Mouse (Mus musculus): ENCODE data around the gene Fam214a. TPM values are rescaled to one million over a fixed set of nuclear protein-coding genes. Genes with fewer than 3 reads are reported as not detected.

Gene Fam214a
- total RNA-seq, 2 experiments from 2014 or later = 28.2 to 28.6 TPM

DNA sequence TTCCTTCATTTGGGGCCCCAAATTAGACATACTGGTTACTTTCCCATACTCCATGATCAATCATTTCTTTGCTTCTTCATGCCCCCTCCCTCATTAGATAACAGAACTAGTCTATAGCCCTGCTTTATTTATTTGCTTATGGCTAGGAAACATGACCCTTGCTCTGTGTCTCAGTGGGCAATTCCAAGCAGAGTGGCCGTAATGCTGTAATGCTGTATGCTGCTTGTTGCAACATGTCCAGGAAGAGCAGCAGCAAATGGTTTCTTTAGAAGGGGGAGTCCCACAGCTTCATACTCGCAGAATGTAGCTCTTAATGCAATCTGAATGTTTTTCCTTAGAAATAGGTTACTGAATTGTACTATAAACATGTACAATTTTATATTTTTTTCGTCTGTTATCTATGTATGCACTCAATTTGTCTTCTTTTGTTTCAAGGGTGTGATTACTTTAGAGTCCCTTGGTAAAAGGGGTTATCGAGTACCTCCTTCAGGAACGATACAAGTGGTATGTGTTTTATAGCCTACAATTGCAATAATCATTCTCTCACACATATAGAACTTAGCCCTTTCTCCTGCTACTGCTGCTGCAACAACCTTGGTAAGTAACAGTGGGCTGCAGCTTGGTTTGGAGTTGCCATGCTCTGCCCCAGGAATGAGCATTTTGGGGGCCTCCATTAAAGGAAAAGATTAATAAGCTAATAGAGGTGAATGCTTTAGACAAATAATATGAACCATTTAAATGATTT lies 70.6 kb downstream of the Fam214a start:
- DNase-seq (ENCODE audit: low spot score in 2 of 2) = no peak

DNA sequence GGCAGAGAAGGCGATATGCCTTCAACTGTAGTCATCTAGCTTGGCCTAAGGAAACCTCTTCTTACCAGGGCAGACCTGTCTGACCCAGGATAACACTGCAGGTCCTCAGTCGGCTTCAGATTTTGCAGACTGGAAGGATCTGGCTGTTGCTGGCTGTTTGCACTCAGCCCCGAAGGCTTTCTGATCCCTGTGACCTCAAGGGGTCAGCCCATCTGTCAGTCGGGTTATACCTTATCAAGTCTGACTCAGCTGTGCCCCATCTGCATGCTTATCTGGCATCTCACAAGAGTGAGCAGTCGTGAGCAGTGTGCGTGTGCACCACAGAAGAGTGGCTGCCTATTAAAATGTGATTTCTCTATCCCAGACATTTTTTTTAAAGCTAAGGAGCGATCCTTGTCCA lies 71.4 kb downstream of the Fam214a start:
- DNase-seq (ENCODE audit: low spot score in 2 of 2) = no peak

DNA sequence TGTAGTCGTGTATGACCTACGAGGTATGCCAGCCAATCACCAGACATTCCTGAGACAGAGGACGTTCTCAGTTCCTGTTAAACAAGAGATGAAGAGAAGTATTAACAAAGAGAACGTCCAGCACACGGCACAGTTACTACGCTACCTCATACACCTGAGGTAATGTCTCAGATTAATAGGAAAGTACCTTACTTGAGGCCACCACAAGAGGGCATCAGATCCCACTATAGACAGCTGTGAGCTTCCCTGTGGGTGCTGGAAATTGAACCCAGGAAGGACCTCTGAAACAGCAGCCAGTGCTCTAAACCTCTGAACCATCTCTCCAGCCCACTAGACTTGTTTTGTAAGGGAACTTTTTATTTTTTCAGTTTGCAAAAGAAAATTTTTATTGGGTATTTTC lies 73.0 kb downstream of the Fam214a start:
- no peak for DNase-seq (ENCODE audit: low spot score in 2 of 2)

DNA sequence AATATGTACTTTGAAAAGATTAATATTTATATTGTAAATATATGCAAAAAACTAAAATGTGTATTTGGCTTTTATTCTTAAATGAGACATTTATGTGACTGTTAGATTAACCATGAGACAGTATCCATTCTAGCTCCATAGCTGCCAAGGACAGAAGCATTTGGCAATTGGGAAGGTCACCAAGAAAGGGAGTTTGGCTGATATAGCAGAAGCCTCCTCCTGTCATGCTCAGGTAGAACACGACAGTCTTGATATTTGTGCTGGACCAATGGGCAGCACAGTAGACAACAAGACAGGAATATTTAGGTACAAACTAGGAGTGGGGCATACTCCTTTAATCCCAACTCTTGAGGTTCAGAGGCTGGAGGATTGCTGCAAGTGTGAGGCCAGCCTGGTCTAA lies 79.7 kb downstream of the Fam214a start:
- DNase-seq (ENCODE audit: low spot score in 2 of 2) = no peak

DNA sequence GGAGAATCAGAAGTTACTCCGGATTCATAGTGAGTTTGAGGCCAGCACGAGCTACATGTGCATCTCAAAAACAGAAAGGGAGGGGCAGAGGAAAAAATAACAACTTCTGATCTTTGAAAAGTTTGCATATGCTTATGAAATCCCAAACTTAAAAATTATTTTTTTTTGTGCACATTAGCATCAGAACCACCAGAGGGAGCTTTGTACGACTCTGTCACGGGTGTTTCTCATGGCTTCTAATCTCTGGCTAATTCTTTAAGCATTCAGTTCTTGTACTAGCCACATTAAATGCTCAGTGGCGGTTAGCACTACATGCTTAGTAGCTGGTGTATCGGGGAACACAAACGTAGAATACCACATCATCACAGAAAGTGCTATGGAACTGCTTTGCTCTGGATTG lies 80.5 kb downstream of the Fam214a start:
- no peak for DNase-seq (ENCODE audit: low spot score in 2 of 2)

DNA sequence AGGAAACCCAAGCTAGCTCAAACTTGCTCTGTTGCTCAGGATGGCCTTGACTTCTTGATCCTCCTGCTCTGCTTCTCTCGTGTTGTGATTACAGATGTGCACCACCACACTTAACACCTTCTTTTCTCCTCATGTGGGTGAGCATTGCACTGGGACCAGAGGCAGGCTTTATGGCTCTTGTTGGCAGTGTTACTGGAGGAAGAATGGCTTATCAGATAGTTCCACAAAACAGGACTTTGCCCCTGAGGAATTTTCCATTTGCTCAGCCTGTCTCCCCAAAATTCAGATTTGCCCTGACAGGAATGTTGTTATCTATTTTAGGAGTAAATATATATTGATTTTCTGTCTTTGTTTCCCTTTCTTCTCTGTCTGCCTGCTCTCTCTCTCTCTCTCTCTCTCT lies 82.0 kb downstream of the Fam214a start:
- no peak for DNase-seq (ENCODE audit: low spot score in 2 of 2)

DNA sequence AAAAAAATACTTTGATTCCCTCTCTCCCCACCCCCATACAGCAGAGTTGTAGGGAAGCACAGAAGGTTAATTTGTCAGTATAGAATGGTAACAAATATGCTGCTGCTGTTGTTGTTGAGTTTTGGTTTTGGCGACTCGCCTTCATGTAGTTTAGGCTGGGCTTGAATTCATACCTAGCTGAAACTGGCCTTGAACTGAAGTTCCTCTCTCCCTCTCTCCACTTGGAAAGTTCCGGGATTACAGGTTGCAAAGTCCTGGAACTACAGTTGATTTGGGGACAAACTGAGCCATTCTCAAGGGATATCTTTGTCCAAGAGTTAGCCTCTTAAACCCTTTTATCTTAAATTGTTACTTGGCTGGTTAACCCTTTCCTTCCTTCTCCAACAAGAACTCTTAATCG lies 83.3 kb downstream of the Fam214a start:
- no peak for DNase-seq (ENCODE audit: low spot score in 2 of 2)

DNA sequence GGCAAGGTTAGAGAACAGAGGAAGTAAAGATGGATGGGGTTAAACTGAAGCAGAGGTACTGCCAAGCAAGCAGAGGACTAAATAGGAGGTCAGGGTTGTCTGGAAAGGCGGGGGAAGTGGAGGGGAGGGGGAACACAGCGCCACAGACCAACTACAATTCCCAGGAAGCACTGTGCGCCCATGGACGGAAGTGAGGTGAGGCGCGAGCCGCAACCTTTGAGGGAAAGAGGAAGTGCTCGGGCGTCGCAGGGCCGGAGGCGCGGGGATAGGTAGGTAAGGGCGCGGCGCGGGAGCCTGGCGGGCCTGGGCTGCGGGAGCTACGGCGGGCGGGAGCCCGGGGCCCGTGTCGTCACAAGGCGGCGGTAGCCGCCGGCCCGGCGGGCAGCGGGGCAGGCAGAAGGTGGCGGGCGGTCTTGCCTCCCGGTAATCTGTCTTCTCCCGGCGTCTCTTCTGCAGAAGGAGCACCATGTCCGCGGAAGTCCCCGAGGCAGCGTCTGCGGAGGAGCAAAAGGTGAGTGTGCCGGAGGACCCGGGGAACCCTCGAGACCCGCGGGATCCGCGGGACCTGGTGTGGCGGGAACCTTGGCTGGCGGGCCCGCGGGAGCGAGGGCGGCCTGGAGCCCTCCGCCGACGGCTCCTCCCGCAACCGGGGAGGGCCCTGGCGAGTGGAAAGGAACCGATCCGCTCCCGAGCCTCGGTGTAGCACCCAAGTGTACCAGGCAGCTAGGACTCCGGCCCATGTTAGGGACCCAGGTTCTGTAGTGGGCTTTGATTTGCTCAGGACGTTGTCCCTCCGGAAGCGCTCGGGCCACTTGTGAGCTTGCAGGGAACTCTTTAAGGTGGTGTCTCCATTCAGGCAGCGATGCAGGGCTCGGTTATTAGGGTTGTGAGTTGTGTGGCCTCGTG lies 85.0 kb downstream of the Fam214a start, which contains the start of gene Arpp19:
Gene Arpp19, plus strand, starts transcription at position 164 of the 906 bp plus-strand sequence.
- peak; percentile 81 to 90 for DNase-seq (ENCODE audit: low spot score in 2 of 2)

DNA sequence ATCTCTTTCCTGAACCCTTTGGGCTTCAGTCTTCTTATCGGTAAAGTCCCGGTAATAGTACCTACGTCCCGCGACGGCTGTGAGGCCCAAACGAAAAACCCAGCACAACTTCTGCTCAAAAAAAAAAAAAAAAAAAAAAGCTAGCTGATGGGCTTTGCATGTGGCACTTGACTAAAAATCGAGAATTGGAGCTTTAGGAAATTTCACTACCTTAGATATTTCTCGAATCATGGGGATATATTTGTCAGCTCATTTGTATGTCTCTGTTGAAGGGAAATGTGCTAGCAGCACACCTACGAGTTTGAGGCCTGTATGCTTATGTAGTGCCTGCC lies 85.6 kb downstream of the Fam214a start:
- DNase-seq (ENCODE audit: low spot score in 2 of 2) = no peak

DNA sequence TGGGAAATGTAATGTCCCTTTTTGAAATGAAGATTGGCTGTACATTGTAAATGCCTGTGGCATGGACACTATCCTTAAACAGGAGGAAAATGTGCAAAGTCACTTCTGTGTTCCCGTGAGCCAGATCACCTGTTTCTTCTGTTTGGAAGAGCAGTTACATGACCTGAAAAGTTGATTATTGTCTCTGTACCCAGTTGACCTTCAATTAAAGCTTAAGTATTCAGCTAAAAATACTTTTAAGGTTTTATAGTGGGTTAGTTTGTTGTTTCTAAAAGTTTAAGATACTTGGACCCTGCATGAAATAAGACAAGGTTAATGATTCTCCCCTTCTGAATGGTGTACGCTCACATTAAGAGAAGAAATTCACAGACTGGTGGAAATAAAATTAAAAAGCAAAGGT lies 87.9 kb downstream of the Fam214a start:
- DNase-seq (ENCODE audit: low spot score in 2 of 2) = no peak

DNA sequence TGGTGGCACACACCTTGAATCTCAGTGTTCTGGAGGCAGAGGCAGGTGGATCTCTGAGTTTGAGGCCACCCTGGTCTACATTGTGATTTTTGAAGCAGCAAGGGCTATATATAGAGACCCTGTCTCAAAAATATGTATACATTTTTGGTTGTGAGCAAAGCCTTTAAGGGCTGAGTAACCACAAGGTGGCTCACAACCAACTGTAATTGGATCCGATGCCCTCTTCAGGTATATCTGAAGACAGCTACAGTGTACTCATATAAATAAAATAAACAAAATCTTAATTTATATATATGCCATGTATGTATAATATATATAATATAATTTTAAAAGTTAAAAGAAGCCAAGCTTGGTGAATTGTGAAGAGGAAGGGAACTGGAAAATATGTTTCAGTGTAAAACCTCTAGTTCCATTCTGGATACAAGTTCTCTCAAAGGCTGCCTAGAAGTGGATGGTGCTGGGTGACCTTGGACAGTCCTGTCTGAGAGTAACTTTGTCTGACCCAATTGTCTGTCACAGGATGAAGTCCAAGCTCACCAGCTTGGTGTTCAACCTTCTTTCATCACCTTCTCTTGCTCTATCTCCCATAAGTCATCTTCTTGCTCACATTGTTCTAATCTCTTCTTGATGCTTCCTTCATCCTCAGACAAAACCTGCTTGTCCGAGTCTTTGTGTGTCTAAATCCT lies 89.3 kb downstream of the Fam214a start:
- no peak for DNase-seq (ENCODE audit: low spot score in 2 of 2)

DNA sequence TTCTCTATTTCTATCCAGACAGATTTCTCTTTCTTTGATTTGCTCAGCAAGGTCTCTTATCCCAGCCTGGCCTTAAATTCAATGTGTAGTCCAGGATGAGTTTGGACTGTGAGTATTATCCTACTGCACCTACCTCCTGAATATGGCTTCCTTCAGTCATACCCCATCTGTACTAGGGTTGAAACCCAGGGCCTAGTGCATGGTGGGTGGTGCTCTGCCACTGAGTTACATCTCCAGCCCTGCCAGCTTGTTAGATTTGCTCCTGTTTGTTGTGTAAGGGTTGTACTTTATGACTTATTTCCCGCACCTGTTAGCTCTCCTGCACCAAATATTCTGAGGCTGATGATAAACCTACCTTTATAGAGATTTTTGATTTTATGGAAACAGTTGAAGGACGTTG lies 90.5 kb downstream of the Fam214a start:
- no peak for DNase-seq (ENCODE audit: low spot score in 2 of 2)

DNA sequence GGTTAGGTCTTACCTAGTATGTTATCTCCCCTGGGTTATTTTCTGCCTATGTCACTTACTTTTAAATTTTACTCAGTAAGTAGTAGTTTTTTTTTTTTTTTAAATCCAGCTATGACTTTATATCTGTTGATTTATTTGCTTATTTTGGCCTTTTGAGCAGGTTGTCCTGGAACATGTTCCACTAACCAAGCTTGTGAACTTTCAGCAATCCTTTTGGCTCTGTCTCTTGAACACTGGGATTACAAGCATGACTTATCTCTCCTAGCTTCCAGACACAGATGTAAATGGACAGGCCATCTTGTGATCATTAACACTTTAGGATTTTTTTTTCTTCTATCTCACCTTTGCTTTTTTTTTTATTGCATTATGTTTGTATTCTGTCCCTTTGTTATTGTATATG lies 94.4 kb downstream of the Fam214a start:
- no peak for DNase-seq (ENCODE audit: low spot score in 2 of 2)

DNA sequence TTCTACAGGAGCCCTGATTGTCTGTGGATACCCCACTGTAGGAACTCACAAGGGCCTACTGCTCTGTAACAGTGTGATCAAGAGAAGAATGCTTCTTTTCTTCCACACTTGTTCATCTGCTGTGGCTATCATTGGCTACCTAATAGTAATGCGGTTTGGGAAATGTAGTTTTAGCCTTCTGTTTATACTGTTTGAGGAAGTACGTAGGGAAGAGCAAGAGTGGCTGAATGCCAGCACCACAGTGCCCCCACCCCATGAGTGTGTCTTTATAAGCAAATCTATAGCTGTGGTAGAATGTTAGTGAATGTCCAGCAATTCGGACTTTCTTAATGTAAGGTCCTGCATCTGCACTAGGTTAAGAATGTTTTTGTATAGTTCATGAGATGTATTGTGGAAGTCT lies 96.4 kb downstream of the Fam214a start:
- DNase-seq (ENCODE audit: low spot score in 2 of 2) = no peak

DNA sequence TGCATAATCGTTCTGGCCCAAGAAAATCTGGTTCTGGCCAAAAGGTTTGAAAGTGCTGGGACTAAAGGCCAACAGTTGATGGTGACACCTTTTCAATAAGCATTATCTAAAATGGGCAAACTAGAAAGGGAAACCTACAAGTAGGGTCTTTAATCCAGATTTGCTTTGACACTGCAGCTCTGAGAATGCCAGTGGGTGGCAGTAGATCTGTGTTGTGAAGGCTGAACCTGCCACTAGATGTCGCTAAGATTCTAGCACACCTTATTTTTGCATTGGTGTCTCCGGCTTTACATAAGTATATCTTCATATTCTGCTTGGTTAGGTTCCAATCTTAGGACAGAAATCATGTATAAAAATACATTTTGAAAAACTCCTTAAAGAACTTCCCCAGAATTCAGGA lies 97.3 kb downstream of the Fam214a start:
- DNase-seq (ENCODE audit: low spot score in 2 of 2) = peak; percentile 78 to 82

DNA sequence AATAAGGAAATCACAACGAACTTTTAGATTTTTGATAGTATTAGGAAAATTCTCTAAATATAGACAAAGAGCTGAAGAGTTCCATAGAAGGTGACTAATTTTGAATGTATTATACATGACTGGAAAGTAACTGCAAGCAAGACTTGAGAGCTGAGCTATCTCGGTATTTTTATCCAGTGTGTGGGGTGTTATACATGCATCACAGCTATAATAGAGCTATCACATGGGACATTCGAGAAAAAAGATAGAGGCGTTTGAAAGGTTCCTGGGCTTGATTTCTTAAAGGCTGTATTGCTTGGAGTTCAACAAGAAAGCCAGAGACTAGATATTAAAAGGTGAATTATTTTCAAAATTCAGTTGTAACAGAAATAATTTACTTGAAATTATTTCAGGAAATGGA lies 99.2 kb downstream of the Fam214a start:
- DNase-seq (ENCODE audit: low spot score in 2 of 2) = no peak

DNA sequence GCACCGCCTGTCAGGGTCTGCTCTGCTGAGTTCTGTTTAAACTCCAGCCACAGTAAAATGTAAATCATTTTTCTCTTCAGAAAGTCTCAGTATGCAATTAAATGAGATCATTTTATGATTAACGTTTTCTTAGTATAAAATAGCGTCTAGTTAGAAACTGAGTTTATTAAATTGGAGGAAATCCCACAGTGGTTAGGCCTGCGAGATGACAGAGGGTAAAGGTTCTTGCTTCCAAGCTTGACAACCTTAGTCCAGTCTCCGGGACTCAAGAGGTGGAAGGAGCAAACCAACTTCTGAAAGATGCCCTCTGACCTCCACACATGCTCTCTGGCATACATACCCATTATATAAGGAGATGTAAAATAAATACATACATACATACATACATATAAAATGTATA lies 102.4 kb downstream of the Fam214a start:
- DNase-seq (ENCODE audit: low spot score in 2 of 2) = no peak

DNA sequence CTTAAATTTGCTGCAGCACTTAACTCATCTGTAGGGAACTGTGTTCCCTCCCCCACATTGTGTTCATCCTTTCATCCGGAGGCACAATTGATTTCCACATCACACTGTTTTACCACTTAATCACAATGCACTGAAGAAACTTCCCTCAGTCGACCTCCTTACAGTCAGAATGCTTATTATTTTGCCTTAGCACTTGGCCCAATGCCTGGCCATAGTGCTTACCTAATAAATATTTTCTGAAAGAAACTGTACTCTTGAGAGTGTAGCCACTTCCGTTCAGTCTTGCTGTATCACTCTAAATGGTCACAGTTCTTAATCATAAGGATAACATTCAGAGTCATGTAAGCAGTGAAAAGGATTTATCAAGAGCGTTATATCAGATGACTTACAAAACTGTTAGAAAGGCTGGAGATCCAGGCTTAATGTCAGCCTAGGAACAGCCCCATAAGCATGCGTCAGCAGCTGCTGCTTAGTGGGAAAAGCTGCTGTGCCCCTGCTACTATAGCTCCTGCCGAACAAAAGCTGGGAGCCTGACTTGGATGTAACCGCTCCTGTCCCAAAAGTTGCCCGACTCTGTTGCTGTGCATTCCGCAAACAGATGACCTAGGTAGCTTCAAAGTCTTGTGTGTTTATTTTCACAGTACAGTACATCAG lies 112.1 kb downstream of the Fam214a start:
- no peak for DNase-seq (ENCODE audit: low spot score in 2 of 2)

DNA sequence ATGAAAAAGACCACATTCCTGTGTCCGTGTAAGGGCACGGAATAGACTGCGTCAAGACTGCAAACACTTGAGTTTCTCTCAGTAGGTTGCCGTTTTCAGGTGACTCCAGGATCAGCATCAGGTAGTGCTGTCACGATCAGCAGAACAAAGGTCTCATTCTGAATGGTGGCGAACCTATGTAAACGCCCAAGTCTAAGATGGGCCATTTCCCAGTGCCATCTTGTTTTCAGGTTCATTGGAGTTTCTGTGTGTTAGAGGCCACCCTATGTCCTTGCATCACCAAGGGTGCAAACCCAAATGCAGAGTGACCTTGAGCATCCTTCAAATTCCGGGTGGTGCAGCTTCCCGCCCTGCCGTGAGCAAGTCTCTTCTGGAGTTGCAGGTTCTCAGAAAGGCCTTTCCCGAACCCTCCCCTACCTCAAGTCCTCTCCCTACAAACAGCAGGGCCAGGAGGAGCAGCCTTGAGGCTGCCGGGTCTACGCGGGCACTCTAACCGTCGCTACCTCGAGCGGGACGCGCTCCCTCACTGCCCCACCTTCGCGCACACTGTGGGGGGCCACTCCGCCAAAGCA lies 117.9 kb downstream of the Fam214a start, which contains the start of gene Myo5a:
Gene Myo5a, plus strand, starts transcription at position 559 of the 572 bp plus-strand sequence.
- DNase-seq (ENCODE audit: low spot score in 2 of 2) = no peak

DNA sequence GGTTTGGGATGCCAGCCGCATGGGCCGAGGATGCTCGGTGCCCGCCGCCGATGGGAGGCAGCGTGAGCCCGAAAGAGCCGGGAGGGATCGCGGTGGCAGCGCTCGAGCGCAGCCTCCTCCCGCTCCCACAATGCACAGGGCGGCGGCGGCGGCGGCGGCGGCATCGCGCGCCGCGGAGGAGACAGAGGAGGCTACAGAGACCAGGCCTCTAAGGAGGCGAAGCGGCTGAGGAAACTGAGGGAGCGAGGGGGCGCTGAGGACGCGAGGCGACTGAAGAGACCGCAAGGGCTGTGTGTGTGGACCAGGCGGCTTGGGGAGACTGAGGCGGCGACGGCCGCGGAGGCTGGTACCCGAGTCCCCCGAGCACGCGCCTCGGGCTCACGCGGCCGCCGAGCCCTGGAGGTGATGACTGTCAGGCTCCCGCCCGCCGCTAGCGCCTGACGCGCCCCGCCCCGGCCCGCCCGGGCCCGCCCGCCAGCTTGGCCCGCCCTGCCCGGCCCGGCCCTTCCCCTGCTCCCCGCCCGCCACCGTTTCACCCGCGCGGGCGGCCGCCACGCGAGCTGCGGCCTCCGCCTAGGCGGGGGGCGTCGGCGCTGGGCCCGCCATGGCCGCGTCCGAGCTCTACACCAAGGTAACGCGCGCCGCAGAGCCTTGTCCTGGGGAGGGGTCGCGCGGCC lies 118.5 kb downstream of the Fam214a start:
- DNase-seq (ENCODE audit: low spot score in 2 of 2) = peak; percentile 73 to 84
